Mouse (Mus musculus) lung, adult 2 months (tissue): ENCODE data around the gene Asah2. TPM values are rescaled to one million over a fixed set of nuclear protein-coding genes. Genes with fewer than 3 reads are reported as not detected.

Experiments used
- DNase-seq: peaks from one replicate; pipeline ENCODE4 v3.0.0; 2022
- H3K4me1 ChIP-seq: fragments of 200-500 bp; 2 replicates; pipeline ENCODE4 v1.6.1; 2011; ENCODE audit warnings: low read length; ENCODE audit not compliant: control insufficient read depth, insufficient read depth
- H3K4me3 ChIP-seq: fragments of 200-500 bp; replicated peaks from 2 replicates; pipeline ENCODE3; 2011; ENCODE audit warnings: low read depth, mild to moderate bottlenecking, control low read depth, low read length; ENCODE audit errors: extremely low read depth
- CTCF ChIP-seq: fragments of 200-500 bp; IDR thresholded peaks from 2 replicates; pipeline ENCODE4 v1.5.1; 2011; ENCODE audit warnings: mild to moderate bottlenecking, low read length, control low read depth; ENCODE audit not compliant: insufficient read depth
- POLR2A ChIP-seq: fragments of 200-500 bp; IDR thresholded peaks from 2 replicates; pipeline ENCODE4 v1.6.1; 2011; ENCODE audit warnings: low read depth, mild to moderate bottlenecking, control low read depth, low read length, borderline replicate concordance; ENCODE audit errors: extremely low read depth
- WGBS: fragments of 180-500 bp; shearing (Covaris S2); methylation state at CpG from one replicate; pipeline ENCODE4 v1.1.7; 2018; 5-methylcytosine and 5-hydroxymethylcytosine counted together
- polyA plus RNA-seq: library from polyadenylated mRNA; depleted of rRNA; stranded (reverse); fragments of >200 nt; gene quantifications from 2 replicates; pipeline ENCODE4 v1.2.3, GENCODE M21; 2012

Gene Asah2
- polyA plus RNA-seq, 1 experiment = 12.3 TPM

GRCm38 (mm10) chr19:32018053-32018452, 90.0 kb downstream of the Asah2 start:
- DNase-seq = no peak
- Histone ChIP-seq H3K4me3 (no peak overlapping the region), H3K4me1 (no peaks in the 10 kb centered on the region)
- WGBS = 95% methylated on average over 5 of the region's 5 CpGs
- TF ChIP-seq CTCF = no peak
- no peak for TF ChIP-seq POLR2A

- whole genome bisulfite sequencing = 69% methylated on average over 5 of the region's 5 CpGs
- DNase-seq = no peak
- TF ChIP-seq CTCF (no peak), POLR2A (no peak)
- Histone ChIP-seq H3K4me1 (no peaks in the 10 kb centered on the region), H3K4me3 (no peak overlapping the region)
Observed at GRCm38 (mm10) chr19:32002623-32003022, 105.4 kb downstream of the Asah2 start.

DNA sequence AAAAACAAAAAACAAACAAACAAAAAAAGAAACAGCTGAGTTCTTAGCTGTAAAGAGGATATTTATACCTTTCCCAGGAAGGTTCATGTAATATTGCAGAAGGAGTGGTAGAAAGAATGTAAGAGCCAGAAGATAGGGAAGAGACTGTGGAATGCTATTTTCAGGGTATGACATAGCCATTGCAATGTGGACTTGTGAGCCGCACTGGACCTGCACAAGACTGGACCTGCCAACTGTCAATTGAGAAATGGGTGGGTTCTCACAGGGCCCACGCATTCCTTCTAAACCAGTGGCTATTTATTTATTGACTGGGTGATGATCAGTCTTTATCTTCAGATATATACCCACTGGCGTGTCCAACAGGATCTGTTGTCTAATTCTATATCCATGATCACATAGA, 111.1 kb downstream of the Asah2 start:
- 91% methylated on average over 3 of the region's 3 CpGs for WGBS
- H3K4me1 ChIP-seq = no peaks in the 10 kb centered on the region
- no peak for DNase-seq
- H3K4me3 ChIP-seq = no peak overlapping the region
- no peak for TF ChIP-seq POLR2A
- no peak for TF ChIP-seq CTCF

DNA sequence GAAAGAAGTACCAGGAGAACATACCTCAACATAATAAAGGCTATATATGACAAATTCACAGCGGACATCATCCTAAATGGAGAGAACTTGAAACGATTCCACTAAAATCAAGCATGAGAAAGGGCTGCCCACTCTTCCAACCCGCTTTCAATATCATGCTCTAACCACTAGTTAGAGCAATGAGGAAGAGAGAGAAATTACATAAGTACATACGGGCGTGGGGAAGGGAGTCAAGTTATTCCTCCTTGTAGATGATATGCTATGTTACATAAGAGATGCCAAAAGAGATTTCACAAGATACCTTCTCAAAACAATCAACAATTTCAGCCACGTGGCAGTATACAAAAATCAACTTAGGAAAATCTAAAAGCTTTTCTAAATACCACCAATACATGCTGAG, 117.0 kb downstream of the Asah2 start:
- no peaks in the 10 kb centered on the region for H3K4me1 ChIP-seq
- DNase-seq = no peak
- WGBS = 86% methylated on average over 6 of the region's 6 CpGs
- TF ChIP-seq POLR2A = no peak
- TF ChIP-seq CTCF = no peak
- H3K4me3 ChIP-seq = no peak overlapping the region

- WGBS = 45% methylated on average over 2 of the region's 2 CpGs
- TF ChIP-seq POLR2A (no peak), CTCF (no peak)
- H3K4me3 ChIP-seq = no peak overlapping the region
- DNase-seq = no peak
- H3K4me1 ChIP-seq = no peaks in the 10 kb centered on the region
Observed at GRCm38 (mm10) chr19:31975882-31976281, 132.1 kb downstream of the Asah2 start.

GRCm38 (mm10) chr19:31971998-31972397, 136.0 kb downstream of the Asah2 start:
- DNase-seq = peak; percentile 72
- H3K4me1 ChIP-seq = no peaks in the 10 kb centered on the region
- no peak overlapping the region for H3K4me3 ChIP-seq
- TF ChIP-seq POLR2A = no peak
- TF ChIP-seq CTCF = peak; percentile 97
- WGBS = 8% methylated on average over 6 of the region's 6 CpGs

DNA sequence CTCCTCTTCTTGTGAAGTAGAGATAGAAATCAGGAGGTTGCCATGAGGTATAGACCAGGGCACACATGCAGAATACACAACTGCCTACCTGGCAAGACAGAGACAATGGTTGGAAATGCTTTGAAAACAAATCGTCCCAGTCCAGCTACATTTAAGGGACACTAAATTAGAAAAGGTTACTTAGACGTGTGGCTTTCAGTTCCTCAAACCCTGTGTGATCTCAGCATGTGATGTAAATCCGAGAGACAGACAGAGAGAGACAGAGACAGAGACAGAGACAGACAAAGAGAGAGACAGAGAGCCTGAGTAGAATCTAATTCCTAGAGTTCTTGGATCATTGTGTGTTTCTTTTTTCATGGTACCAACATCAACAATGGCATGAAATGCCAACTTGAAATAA, 136.6 kb downstream of the Asah2 start:
- TF ChIP-seq POLR2A (no peak), CTCF (no peak)
- no peaks in the 10 kb centered on the region for H3K4me1 ChIP-seq
- DNase-seq = no peak
- H3K4me3 ChIP-seq = no peak overlapping the region
- 49% methylated on average over 3 of the region's 3 CpGs for WGBS

- H3K4me1 ChIP-seq = no peaks in the 10 kb centered on the region
- TF ChIP-seq POLR2A (no peak), CTCF (no peak)
- WGBS = 62% methylated on average over 5 of the region's 5 CpGs
- H3K4me3 ChIP-seq = no peak overlapping the region
- no peak for DNase-seq
Observed at GRCm38 (mm10) chr19:31967933-31968532, 140.0 kb downstream of the Asah2 start.

DNA sequence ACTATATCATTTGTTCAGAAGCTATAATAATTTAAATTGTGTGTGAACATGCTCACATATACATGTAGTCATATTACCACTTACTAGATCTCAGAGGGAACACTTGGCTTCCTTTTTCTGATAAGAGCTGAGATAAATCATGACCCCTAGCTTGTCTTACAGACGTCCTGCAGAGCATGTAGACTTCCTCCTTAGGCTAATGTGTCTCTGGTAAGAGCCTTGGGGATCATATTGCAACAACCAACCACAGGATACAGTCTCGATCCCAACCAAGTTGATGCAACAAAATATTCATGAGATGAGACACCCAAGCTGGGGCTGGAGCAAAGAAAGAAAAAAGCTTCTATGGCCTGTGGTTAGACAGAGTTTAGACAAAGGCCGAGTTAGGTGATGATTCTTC, 144.9 kb downstream of the Asah2 start:
- H3K4me1 ChIP-seq = no peaks in the 10 kb centered on the region
- no peak for DNase-seq
- TF ChIP-seq POLR2A = no peak
- TF ChIP-seq CTCF = no peak
- 45% methylated on average over 3 of the region's 3 CpGs for WGBS
- no peak overlapping the region for H3K4me3 ChIP-seq

DNA sequence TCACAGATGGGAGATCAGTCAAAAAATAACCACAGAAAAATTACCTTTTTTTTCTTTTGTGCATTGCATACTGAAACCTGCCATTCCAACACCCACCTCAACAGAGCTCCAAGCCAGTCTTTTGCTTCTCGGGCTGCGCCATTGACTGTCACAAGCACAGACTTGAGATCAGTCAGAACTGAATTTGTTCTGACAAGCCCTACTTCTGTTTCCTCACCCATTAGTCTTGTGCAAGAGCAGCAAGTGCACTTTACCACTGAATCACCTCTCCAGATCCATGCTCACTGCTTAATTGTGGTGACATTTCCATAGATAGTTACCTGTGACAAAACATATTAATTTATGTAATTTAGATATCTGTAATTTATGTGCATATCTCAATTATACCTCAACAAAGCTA, 147.6 kb downstream of the Asah2 start:
- Histone ChIP-seq H3K4me3 (no peak overlapping the region), H3K4me1 (no peaks in the 10 kb centered on the region)
- TF ChIP-seq POLR2A (no peak), CTCF (no peak)
- WGBS = 68% methylated on average over 2 of the region's 2 CpGs
- DNase-seq = no peak
